Mouse (Mus musculus): ENCODE data around the gene Tlr7. TPM values are rescaled to one million over a fixed set of nuclear protein-coding genes. Genes with fewer than 3 reads are reported as not detected.

Gene Tlr7
- polyA plus RNA-seq, 1 experiment from 2014 or later: 1.4 TPM

GRCm38 (mm10) chrX:167264086-167264485 is 66.3 kb downstream of the Tlr7 start, which contains the start of gene Tlr8:
TSS of gene Tlr8 (minus strand) at chrX:167264329.
- Histone ChIP-seq H3K4me1 (ENCODE audit: insufficient read depth, low read depth, low read length) (no peaks in the 10 kb centered on the region), H3K27me3 (replicated peaks; ENCODE audit: insufficient read depth, low read length) (no peaks in the 10 kb centered on the region), H3K9me3 (ENCODE audit: low read length) (no peaks in the 10 kb centered on the region), H3K36me3 (ENCODE audit: insufficient read depth, low read length) (no peaks in the 10 kb centered on the region), H3K9ac (replicated peaks; ENCODE audit: low read depth) (no peak within 1 kb of the TSS), H3K4me3 (ENCODE audit: low read depth, low read length) (no peak within 1 kb of the TSS), H3K27ac (ENCODE audit: low read length) (no peak within 1 kb of the TSS), H3K4me2 (replicated peaks; ENCODE audit: low read depth, low read length) (no peak within 1 kb of the TSS)
- TF ChIP-seq EP300 (IDR thresholded peaks at IDR 0.05) (no peak), CTCF (IDR thresholded peaks at IDR 0.05) (no peak)
- ATAC-seq (no peak), DNase-seq (ENCODE audit: low spot score) (no peak)
- WGBS: 62% methylated on average over 4 of the region's 4 CpGs

- Histone ChIP-seq H3K4me1 (ENCODE audit: insufficient read depth, low read depth, low read length) (no peaks in the 10 kb centered on the region), H3K4me3 (ENCODE audit: low read depth, low read length) (no peak overlapping the region), H3K9me3 (ENCODE audit: low read length) (no peaks in the 10 kb centered on the region), H3K9ac (replicated peaks; ENCODE audit: low read depth) (no peak overlapping the region), H3K36me3 (ENCODE audit: insufficient read depth, low read length) (no peaks in the 10 kb centered on the region), H3K27me3 (replicated peaks; ENCODE audit: insufficient read depth, low read length) (no peaks in the 10 kb centered on the region), H3K4me2 (replicated peaks; ENCODE audit: low read depth, low read length) (no peak overlapping the region), H3K27ac (ENCODE audit: low read length) (no peak overlapping the region)
- DNase-seq (ENCODE audit: low spot score) (no peak), ATAC-seq (no peak)
- no peak for TF ChIP-seq CTCF (IDR thresholded peaks at IDR 0.05)
- no peak for TF ChIP-seq EP300 (IDR thresholded peaks at IDR 0.05)
- 70% methylated on average over 4 of the region's 4 CpGs for WGBS
These were observed 66.8 kb downstream of the Tlr7 start for GRCm38 (mm10) chrX:167263530-167263929.

Other genes with a start within 250 kb of the Tlr7 start
- gene Tmsb4x, start 121.2 kb downstream of the Tlr7 start, polyA plus RNA-seq (2015; fragmentation: Nextera tagmentation; extraction: Ambion mirVana): 7,609 and 7,998 TPM in 2 replicates
- gene Tlr8, start 66.2 kb downstream of the Tlr7 start, polyA plus RNA-seq (2015; fragmentation: Nextera tagmentation; extraction: Ambion mirVana): 1.5 and 1.9 TPM in 2 replicates
- gene Prps2, start 52.2 kb upstream of the Tlr7 start, polyA plus RNA-seq (2015; fragmentation: Nextera tagmentation; extraction: Ambion mirVana): 18.8 and 18.9 TPM in 2 replicates